8 mouse cellular contexts compared by ENCODE assay signal in the genomic region with DNA sequence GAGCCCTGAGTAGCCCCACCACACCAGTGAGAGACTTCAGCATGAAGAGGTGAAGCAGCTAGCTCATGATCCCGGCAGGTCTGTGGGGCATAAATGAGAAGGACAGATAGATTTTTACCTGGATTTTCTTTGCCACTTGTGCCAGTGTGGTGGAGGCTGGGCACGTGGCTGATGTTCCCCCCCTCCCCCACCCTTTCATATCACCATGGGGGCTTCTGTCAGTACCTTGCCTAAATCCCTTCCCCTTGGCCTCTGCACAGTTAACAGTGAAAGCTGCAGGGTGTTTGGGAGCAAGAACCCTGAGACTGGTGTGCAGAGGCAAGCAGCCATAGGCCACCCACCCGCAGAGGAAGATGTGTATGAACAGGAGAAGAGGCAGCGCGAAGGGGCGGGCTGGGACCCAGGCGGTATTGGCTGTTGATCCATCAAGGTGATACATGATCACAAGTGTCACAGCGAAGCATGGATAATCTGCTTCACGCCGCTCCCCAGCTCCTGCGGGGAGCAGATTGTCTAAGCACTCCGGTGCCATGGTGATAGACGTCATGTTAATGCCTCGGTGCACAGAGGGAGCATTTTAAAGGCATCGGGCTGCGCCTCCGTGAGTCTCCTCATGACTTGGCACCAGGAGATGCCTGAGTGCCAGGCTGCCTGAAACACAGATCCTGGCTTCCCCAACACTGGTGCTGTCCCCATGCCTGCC. TPM values are rescaled to one million over a fixed set of nuclear protein-coding genes. Genes with fewer than 3 reads are reported as not detected.
DNase-seq lines count a peak whose midpoint lies in the region; ATAC-seq lines count a peak whose summit lies in the region.

No protein-coding gene starts in this region.

- H3K9ac ChIP-seq in lung, embryonic 15.5 days, result no peak overlapping the region
- peak overlapping the region; percentile 26; the same call in 1 of the 2 replicates for H3K9ac ChIP-seq in hindbrain, embryonic 15.5 days
- H3K9ac ChIP-seq in liver, embryonic 16.5 days (ENCODE audit: low read depth, low read length), result no peak overlapping the region

- no peak for ATAC-seq in lung, embryonic 15.5 days (ENCODE audit: borderline replicate concordance, extremely low read depth, low FRiP score, low TSS enrichment)
- peak; percentile 57; the same call in 1 of the 2 replicates for ATAC-seq in hindbrain, embryonic 15.5 days (ENCODE audit: low FRiP score, low read depth)
- ATAC-seq in liver, embryonic 16.5 days (ENCODE audit: low read depth), result no peak

- 9% methylated on average over 17 of the region's 17 CpGs for WGBS in lung, embryonic 15.5 days
- WGBS in hindbrain, embryonic 15.5 days, result 3% methylated on average over 17 of the region's 17 CpGs
- WGBS in liver, embryonic 16.5 days (ENCODE audit: insufficient replicate concordance), result 39% methylated on average over 17 of the region's 17 CpGs

- peaks cover 52% of the 10 kb centered on the region for H3K4me1 ChIP-seq in lung, embryonic 15.5 days
- H3K4me1 ChIP-seq in hindbrain, embryonic 15.5 days (replicated peaks), result peaks cover 52% of the 10 kb centered on the region
- H3K4me1 ChIP-seq in liver, embryonic 16.5 days (ENCODE audit: control insufficient read depth, low read depth, low read length), result no peaks in the 10 kb centered on the region

- no peak for DNase-seq in lung, postnatal 36 days
- DNase-seq in embryo, embryonic 11 days, result peak; percentile 67
- peak; percentile 49 for DNase-seq in right cerebral cortex, postnatal 4 days
- no peak for DNase-seq in yolk sac, embryonic 10.5 days (ENCODE audit: low spot score)
- no peak for DNase-seq in adrenal gland, adult 18-20 months (ENCODE audit: low spot score in 2 of 2)

- H3K4me3 ChIP-seq in lung, embryonic 15.5 days, result no peak overlapping the region
- no peak overlapping the region for H3K4me3 ChIP-seq in hindbrain, embryonic 15.5 days
- peak overlapping the region; percentile 26; the same call in 1 of the 2 replicates for H3K4me3 ChIP-seq in liver, embryonic 16.5 days (ENCODE audit: low read depth, low read length)

- H3K4me2 ChIP-seq in lung, embryonic 15.5 days, result peak overlapping the region; percentile 6; the same call in 1 of the 2 replicates
- H3K4me2 ChIP-seq in hindbrain, embryonic 15.5 days, result peak overlapping the region; percentile 47
- H3K4me2 ChIP-seq in liver, embryonic 16.5 days (ENCODE audit: low read depth, low read length), result 0 out of 2 replicates have a peak overlapping the region, but pooled peaks have one; percentile 26

- no peaks in the 10 kb centered on the region for H3K9me3 ChIP-seq in lung, embryonic 15.5 days
- H3K9me3 ChIP-seq in hindbrain, embryonic 15.5 days, result no peaks in the 10 kb centered on the region
- H3K9me3 ChIP-seq in liver, embryonic 16.5 days (replicated peaks; ENCODE audit: control insufficient read depth, low read length), result no peaks in the 10 kb centered on the region

- no peaks in the 10 kb centered on the region for H3K36me3 ChIP-seq in lung, embryonic 15.5 days
- no peaks in the 10 kb centered on the region for H3K36me3 ChIP-seq in hindbrain, embryonic 15.5 days
- no peaks in the 10 kb centered on the region for H3K36me3 ChIP-seq in liver, embryonic 16.5 days (ENCODE audit: control insufficient read depth, insufficient read depth)

- H3K27me3 ChIP-seq in lung, embryonic 15.5 days, result 0 out of 2 replicates have a peak, but pooled peaks cover 21% of the 10 kb centered on the region
- no peaks in the 10 kb centered on the region for H3K27me3 ChIP-seq in hindbrain, embryonic 15.5 days
- H3K27me3 ChIP-seq in liver, embryonic 16.5 days (ENCODE audit: control insufficient read depth, insufficient read depth, low read depth, low read length), result no peaks in the 10 kb centered on the region; the same call in none of the 2 replicates

- no peak overlapping the region for H3K27ac ChIP-seq in lung, embryonic 15.5 days
- peak overlapping the region; percentile 37; the same call in 1 of the 2 replicates for H3K27ac ChIP-seq in hindbrain, embryonic 15.5 days (replicated peaks)
- no peak overlapping the region for H3K27ac ChIP-seq in liver, embryonic 16.5 days (ENCODE audit: low read length)

RNA-seq across cellular contexts. Expression of gene Nfam1, which starts 1.3 kb away (rescaled TPM):
- polyA plus RNA-seq in lung, embryonic 15.5 days (2015; fragmentation: Nextera tagmentation; extraction: Ambion mirVana), result 3.5 and 3.8 TPM in 2 replicates
- 2.1 and 2.7 TPM in 2 replicates for polyA plus RNA-seq in hindbrain, embryonic 15.5 days (2015; fragmentation: Nextera tagmentation; extraction: Ambion mirVana)
- polyA plus RNA-seq in liver, embryonic 16.5 days (2015; fragmentation: Nextera tagmentation; extraction: Ambion mirVana), result 12.5 and 14.3 TPM in 2 replicates
- total RNA-seq in adrenal gland, adult 18-20 months (2021), result 1 to 10 TPM; 3.2 to 4.1 TPM

RNA-seq across cellular contexts. Expression of gene Tcf20, which starts 46.8 kb away (rescaled TPM):
- polyA plus RNA-seq in lung, embryonic 15.5 days (2015; fragmentation: Nextera tagmentation; extraction: Ambion mirVana), result 7.2 TPM in 2 replicates
- polyA plus RNA-seq in hindbrain, embryonic 15.5 days (2015; fragmentation: Nextera tagmentation; extraction: Ambion mirVana), result 10.4 and 11.4 TPM in 2 replicates
- 2.1 and 2.4 TPM in 2 replicates for polyA plus RNA-seq in liver, embryonic 16.5 days (2015; fragmentation: Nextera tagmentation; extraction: Ambion mirVana)
- total RNA-seq in adrenal gland, adult 18-20 months (2021), result 10 to 100 TPM; 84.4 to 91.1 TPM

RNA-seq across cellular contexts. Expression of gene Serhl, which starts 54.9 kb away (rescaled TPM):
- polyA plus RNA-seq in lung, embryonic 15.5 days (2015; fragmentation: Nextera tagmentation; extraction: Ambion mirVana), result 61.9 TPM in 2 replicates
- polyA plus RNA-seq in hindbrain, embryonic 15.5 days (2015; fragmentation: Nextera tagmentation; extraction: Ambion mirVana), result 29.7 and 31.0 TPM in 2 replicates
- polyA plus RNA-seq in liver, embryonic 16.5 days (2015; fragmentation: Nextera tagmentation; extraction: Ambion mirVana), result 15.8 and 16.6 TPM in 2 replicates
- total RNA-seq in adrenal gland, adult 18-20 months (2021), result 10 to 100 TPM; 47.9 to 53.1 TPM

Comparison
In these comparisons a context has a peak if more than half of its experiments do, and no peak if none do; other contexts are left out.
1. DNase-seq: peak in embryo, embryonic 11 days (single experiment) and right cerebral cortex, postnatal 4 days (single experiment); none in lung, postnatal 36 days (single experiment), yolk sac, embryonic 10.5 days (single experiment) and adrenal gland, adult 18-20 months (0 of 2).
2. Peak in every context shown above with its lines, with median percentiles within 50 percentile points of each other: H3K4me2 ChIP-seq.